Mouse (Mus musculus): ENCODE results near the gene Mapkapk2. TPM values are rescaled to one million over a fixed set of nuclear protein-coding genes. Genes with fewer than 3 reads are reported as not detected.
"Not testable (repeated sequence)": the region's sequence is repeated elsewhere in the genome, so short reads cannot be mapped to it uniquely, and the experiment has no call there.

The Mapkapk2 gene
- polyA plus RNA-seq (2015; fragmentation: Nextera tagmentation; extraction: Ambion mirVana): 57.5 and 69.4 TPM in 2 replicates

DNA sequence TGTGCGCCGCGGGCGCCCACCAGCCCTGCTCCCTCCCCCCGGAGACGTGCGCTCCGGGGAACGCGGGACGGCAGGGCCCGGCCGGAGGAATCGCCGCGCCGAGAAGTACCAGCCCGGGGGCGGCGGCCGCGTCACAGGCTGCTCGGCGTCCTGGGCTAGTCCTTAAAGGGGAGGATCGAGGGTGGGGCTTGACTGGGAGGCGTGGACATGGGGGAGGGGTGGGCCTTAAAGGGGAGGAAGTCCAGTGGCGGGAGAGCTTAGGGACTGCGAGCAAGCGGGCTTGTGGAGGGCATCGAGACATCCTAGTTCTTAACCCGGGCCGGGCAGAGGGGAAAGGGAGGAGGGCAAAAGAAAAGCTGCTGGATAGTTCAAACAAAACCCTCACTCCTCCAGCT lies at the start of gene Mapkapk2:
Gene Mapkapk2 (minus strand): TSS at position 127 of the 395 bp plus-strand sequence.
- Histone ChIP-seq H3K36me3 (no peaks in the 10 kb centered on the region), H3K4me2 (peak within 1 kb of the TSS; percentile 63), H3K27me3 (no peaks in the 10 kb centered on the region), H3K27ac (peak within 1 kb of the TSS; percentile 96), H3K4me1 (replicated peaks) (peaks cover 37% of the 10 kb centered on the region), H3K9ac (peak within 1 kb of the TSS; percentile 95), H3K9me3 (replicated peaks) (no peaks in the 10 kb centered on the region), H3K4me3 (peak within 1 kb of the TSS; percentile 95)
- WGBS: under 1% methylated on average over 32 of the region's 32 CpGs
- peak; percentile 92 for ATAC-seq (replicated peaks; ENCODE audit: insufficient number of reproducible peaks, insufficient read depth, low FRiP score, low read depth)

DNA sequence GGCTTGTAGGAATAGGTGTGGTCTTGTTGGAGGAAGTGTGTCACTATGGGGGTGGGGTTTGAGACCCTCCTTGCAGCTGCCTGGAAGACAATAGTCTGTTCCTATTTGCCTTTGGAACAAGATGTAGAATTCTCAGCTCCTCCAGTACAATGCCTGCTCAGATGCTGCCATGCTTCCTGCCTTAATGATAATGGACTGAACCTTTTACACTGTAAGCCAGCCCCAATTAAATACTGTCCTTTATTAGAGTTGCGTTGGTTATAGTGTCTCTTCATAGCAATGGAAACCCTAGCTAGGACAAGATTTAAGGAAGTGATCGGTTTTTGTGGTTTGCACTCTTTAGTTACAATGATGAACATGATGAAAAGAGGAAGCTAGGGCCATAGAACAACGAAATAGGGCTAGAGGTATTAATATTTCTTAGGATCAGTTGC lies 48.6 kb upstream of the Mapkapk2 start:
- Histone ChIP-seq H3K4me3 (no peak overlapping the region), H3K27ac (no peak overlapping the region)
- 76% methylated on average over 3 of the region's 3 CpGs for WGBS

DNA sequence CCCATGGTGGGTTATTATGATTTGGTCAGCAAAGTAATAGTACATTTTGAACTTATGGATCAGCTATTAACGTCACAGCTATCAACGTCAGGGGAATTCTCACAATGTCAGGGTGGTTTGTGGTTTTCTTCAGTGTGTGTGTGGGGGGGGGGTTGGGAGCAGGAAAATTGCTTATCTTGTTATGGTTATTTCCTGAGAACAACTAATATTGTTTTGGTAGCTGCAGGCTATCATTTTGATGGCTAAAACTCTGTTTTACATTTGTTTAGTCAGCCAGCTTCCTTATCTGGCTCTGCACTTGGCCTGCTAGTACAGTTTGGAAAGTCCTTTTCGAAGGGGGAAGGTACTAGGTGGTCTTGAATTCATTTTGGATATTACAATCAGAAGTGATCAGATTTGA lies 47.6 kb upstream of the Mapkapk2 start:
- H3K4me1 ChIP-seq (replicated peaks); H3K4me2 ChIP-seq; H3K4me3 ChIP-seq; H3K27ac ChIP-seq; H3K9ac ChIP-seq; H3K9me3 ChIP-seq (replicated peaks); H3K36me3 ChIP-seq; ATAC-seq (replicated peaks; ENCODE audit: insufficient number of reproducible peaks, insufficient read depth, low FRiP score, low read depth); H3K27me3 ChIP-seq: not testable (repeated sequence)
- WGBS: 75% methylated on average over 3 of the region's 3 CpGs

More for the DNA sequence above, 48.6 kb upstream of the Mapkapk2 start:
- no peaks in the 10 kb centered on the region for H3K9me3 ChIP-seq (replicated peaks)
- no peaks in the 10 kb centered on the region for H3K27me3 ChIP-seq
- no peaks in the 10 kb centered on the region for H3K4me1 ChIP-seq (replicated peaks)
- ATAC-seq (replicated peaks; ENCODE audit: insufficient number of reproducible peaks, insufficient read depth, low FRiP score, low read depth): no peak
- H3K4me2 ChIP-seq: no peak overlapping the region
- no peak overlapping the region for H3K9ac ChIP-seq
- no peaks in the 10 kb centered on the region for H3K36me3 ChIP-seq

DNA sequence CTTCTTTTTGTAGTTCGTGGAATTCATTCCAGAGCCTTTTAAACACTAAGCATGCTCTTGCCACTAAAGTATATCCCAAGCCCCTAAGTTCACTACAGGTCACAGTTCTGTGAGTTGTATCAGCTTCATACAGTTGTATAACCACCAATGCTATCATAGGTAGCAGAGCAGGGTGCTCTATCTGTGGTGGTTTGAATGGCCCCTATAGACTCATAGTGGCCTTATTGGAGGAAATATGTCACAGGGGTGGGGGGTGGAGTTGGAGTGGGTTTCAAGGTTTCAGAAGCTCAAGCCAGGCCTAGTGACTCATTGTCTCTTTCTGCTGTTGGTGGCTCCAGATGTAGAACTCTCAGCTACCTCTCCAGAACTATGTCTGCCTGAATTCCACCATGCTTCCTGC lies 44.8 kb upstream of the Mapkapk2 start:
- Histone ChIP-seq H3K27me3 (no peaks in the 10 kb centered on the region), H3K4me2 (no peak overlapping the region), H3K4me3 (no peak overlapping the region), H3K4me1 (replicated peaks) (peaks cover 2% of the 10 kb centered on the region; the same call in 1 of the 2 replicates), H3K9ac (no peak overlapping the region), H3K36me3 (no peaks in the 10 kb centered on the region), H3K9me3 (replicated peaks) (no peaks in the 10 kb centered on the region), H3K27ac (no peak overlapping the region)
- WGBS: 60% methylated on average over 1 of the region's 1 CpGs
- ATAC-seq (replicated peaks; ENCODE audit: insufficient number of reproducible peaks, insufficient read depth, low FRiP score, low read depth): no peak

DNA sequence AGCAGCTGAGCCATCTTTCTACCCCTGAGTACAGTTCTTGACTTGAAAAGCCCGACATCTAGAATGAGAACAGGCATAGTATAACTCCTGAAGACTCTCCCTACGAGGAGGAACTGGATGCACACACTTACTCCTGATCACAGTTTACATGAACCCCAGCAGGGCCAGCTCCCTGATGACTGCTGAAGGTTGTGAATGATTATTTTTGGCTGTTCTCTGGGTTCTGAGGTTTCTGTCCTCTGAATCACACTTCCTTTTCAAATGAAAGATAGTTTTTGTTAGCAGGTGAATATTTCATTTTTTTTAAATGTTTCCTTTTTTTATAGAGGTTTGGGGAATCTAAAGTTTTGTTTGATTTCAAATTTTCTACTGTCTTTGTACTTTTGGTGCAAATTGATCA lies 43.8 kb upstream of the Mapkapk2 start:
- no peaks in the 10 kb centered on the region for H3K36me3 ChIP-seq
- ATAC-seq (replicated peaks; ENCODE audit: insufficient number of reproducible peaks, insufficient read depth, low FRiP score, low read depth): no peak
- H3K9ac ChIP-seq: no peak overlapping the region
- 61% methylated on average over 2 of the region's 2 CpGs for WGBS
- H3K4me2 ChIP-seq: no peak overlapping the region
- H3K4me3 ChIP-seq: no peak overlapping the region
- H3K27me3 ChIP-seq: no peaks in the 10 kb centered on the region
- no peaks in the 10 kb centered on the region for H3K9me3 ChIP-seq (replicated peaks)
- peaks cover 2% of the 10 kb centered on the region; the same call in 1 of the 2 replicates for H3K4me1 ChIP-seq (replicated peaks)
- no peak overlapping the region for H3K27ac ChIP-seq

DNA sequence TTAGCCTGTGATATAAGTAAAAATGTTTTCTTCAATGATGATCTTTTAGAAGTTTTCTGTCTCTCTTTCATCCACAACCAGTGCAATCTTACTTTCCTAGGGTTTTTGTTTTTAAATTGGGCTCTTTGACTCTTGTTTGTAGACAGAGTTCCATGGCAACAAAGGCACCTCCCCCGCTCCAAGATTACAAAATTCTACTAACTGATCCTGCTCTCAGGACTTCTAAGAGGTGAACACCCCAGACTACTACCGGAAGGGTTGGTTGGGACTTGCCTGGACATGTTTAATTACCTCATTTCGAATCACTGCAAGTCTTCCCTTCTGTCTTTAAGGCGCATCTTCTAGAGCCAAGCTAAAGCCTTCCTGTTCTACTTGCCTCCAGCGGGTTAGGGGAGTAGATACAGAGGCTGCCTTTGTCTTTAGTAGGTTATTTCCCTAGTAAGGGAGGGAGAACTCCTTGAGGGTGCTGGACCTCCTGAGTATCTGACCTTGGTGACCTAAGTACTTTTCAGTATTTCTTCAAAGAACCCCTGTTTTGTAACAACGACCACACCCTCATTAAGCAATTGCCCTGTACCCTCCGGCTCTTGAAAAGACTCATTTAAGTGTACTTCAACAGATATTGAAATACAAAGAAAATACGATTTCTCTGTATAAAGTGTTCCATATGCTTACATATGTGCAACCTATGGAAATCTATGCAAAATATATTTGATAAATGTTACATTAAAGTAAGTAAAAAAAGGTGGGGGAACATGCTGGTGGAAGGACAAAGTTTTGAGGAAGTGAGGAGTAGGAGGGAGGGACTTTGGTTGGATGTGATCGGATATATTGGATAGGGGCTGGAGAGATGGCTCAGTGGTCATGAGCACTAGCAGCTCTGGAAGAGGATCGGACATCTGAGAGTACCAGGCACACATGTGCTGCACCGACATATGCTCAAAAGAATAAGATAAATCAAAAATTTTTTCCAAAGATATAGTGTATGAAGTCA lies 41.8 kb upstream of the Mapkapk2 start:
- H3K27me3 ChIP-seq: no peaks in the 10 kb centered on the region
- H3K4me1 ChIP-seq (replicated peaks): peaks cover 9% of the 10 kb centered on the region; the same call in 1 of the 2 replicates
- H3K9ac ChIP-seq: 0 out of 2 replicates have a peak overlapping the region, but pooled peaks have one; percentile 58
- peak overlapping the region; percentile 86; the same call in 1 of the 2 replicates for H3K27ac ChIP-seq
- H3K4me3 ChIP-seq: peak overlapping the region; percentile 95; the same call in 1 of the 2 replicates
- H3K4me2 ChIP-seq: peak overlapping the region; percentile 95
- no peaks in the 10 kb centered on the region for H3K9me3 ChIP-seq (replicated peaks)
- 71% methylated on average over 11 of the region's 11 CpGs for WGBS
- ATAC-seq (replicated peaks; ENCODE audit: insufficient number of reproducible peaks, insufficient read depth, low FRiP score, low read depth): no peak
- H3K36me3 ChIP-seq: no peaks in the 10 kb centered on the region

DNA sequence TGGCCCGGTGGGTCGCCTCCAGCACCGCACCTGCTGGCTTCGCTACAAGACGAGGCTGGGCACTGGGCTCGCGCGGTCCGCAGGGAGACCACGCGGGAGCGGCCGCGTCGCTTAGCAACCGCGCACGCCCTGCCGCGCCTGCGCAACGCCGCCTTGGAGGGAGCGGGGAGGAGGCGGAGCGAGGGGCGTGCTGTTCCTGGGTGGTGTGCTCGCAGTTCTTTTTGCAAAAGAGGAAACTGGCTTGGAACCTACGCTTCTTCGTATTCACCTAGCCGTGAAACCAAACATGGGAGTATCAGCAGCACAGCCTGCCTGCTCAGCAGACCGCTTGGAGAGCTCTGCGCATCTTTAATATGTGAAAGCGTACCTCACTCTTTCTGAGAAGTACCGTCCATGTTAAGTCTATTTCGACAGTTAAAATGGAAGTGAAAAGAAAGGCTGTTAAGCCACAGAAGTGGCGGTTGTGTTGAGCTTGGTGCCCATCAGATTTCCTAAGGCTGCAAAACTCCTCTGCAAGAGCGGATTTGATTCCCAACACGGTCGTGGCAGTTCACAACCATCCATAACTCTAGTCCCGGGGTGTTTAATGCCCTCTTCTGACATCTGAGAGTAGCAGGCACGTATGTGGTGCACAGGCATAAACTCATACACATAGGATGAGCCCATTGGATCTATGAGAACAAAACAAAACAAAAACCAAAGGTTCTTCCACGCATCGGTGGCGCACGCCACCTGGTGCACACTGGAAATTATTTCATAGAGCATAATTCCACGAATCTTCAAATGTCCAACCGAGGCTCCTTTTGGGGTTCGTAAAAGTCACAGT lies 40.8 kb upstream of the Mapkapk2 start, which contains the start of gene Dyrk3:
Gene Dyrk3 (minus strand): TSS at position 150 of the 826 bp plus-strand sequence.
- Histone ChIP-seq H3K27ac (peak within 1 kb of the TSS; percentile 86), H3K27me3 (no peaks in the 10 kb centered on the region), H3K36me3 (no peaks in the 10 kb centered on the region), H3K9me3 (replicated peaks) (no peaks in the 10 kb centered on the region), H3K4me1 (replicated peaks) (peaks cover 12% of the 10 kb centered on the region; the same call in 1 of the 2 replicates), H3K4me3 (peak within 1 kb of the TSS; percentile 95), H3K4me2 (peak within 1 kb of the TSS; percentile 95), H3K9ac (peak within 1 kb of the TSS; percentile 80)
- peak; percentile 93 for ATAC-seq (replicated peaks; ENCODE audit: insufficient number of reproducible peaks, insufficient read depth, low FRiP score, low read depth)
- WGBS: 4% methylated on average over 49 of the region's 49 CpGs

DNA sequence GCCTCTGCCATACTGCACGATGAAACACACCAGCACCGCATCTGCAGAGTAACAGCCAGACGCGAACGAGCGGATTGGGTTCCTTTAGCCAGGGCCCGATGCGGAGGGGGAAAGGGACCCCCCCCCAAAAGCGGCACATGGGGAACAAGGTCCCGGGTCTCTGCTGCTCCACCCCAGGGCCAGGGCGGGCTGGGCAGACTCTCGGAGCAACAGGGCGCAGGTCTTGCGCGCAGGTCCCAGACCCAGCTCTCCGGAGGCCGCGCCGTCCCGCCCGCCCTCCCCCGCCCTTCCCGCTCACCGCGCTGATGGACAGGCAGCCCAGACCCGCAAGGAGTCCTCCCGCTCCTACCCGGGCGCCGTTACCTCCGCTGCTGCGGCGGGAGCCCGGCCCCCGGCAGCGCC lies 40.1 kb upstream of the Mapkapk2 start:
- Histone ChIP-seq H3K36me3 (no peaks in the 10 kb centered on the region), H3K4me1 (replicated peaks) (peaks cover 12% of the 10 kb centered on the region; the same call in 1 of the 2 replicates), H3K4me2 (peak overlapping the region; percentile 95), H3K4me3 (peak overlapping the region; percentile 95), H3K27ac (peak overlapping the region; percentile 86; the same call in 1 of the 2 replicates), H3K9ac (peak overlapping the region; percentile 80), H3K27me3 (no peaks in the 10 kb centered on the region), H3K9me3 (replicated peaks) (no peaks in the 10 kb centered on the region)
- 2% methylated on average over 35 of the region's 36 CpGs for WGBS
- peak; percentile 59 for ATAC-seq (replicated peaks; ENCODE audit: insufficient number of reproducible peaks, insufficient read depth, low FRiP score, low read depth)

DNA sequence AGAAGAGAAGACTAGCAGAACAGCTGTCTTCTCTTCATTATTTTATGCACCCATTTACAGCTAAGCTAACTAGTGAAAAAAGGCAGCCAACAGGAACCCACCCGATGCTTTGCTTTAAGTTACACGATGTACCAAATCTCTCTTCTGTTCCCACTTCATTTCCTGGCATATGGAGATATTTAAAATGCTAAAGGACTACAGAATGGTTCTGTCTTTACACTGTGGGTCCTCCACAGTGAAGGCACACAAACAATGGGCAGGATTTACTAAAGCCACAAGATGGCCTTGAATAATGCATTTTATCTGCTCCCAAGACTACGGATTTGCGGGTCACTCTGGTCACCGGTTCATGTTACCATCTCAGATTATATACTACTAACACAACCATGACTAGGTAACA lies 39.5 kb upstream of the Mapkapk2 start:
- no peaks in the 10 kb centered on the region for H3K27me3 ChIP-seq
- peak overlapping the region; percentile 16; the same call in 1 of the 2 replicates for H3K4me3 ChIP-seq
- no peak for ATAC-seq (replicated peaks; ENCODE audit: insufficient number of reproducible peaks, insufficient read depth, low FRiP score, low read depth)
- no peak overlapping the region for H3K27ac ChIP-seq
- H3K4me1 ChIP-seq (replicated peaks): peaks cover 12% of the 10 kb centered on the region; the same call in 1 of the 2 replicates
- no peak overlapping the region for H3K9ac ChIP-seq
- peak overlapping the region; percentile 95; the same call in 1 of the 2 replicates for H3K4me2 ChIP-seq
- no peaks in the 10 kb centered on the region for H3K36me3 ChIP-seq
- no peaks in the 10 kb centered on the region for H3K9me3 ChIP-seq (replicated peaks)
- 38% methylated on average over 5 of the region's 5 CpGs for WGBS

DNA sequence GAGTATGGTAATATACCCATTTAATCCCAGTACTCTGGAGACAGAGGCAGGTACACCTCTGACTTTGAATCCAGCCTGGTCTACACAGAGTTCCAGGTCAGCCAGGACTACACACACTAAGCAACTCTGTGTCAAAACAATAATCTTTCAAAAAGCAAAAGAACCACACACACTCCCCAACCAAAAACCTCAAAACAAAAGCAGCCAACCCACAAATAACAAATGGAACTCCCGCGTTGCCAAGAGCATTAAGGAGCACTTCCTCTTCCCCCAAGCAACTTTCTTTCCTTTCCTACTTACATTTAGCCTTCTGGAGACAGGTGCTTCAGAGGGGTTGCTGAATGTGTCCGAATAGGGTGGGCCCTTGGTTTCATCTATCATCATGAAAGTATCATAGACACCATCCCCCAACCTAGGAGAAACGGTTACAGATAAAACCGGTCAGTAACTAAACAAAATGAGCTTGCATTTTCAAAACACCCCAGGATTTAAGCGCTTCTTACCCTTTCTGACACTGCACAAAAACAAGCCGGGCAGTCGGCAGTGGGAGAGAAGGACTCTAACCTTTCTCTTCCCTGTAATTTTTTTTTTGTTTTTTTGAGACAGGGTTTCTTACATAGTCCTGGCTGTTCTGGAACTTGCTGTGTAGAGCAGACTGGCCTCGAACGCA lies 38.5 kb upstream of the Mapkapk2 start:
- Histone ChIP-seq H3K9ac (no peak overlapping the region), H3K9me3 (replicated peaks) (no peaks in the 10 kb centered on the region), H3K4me3 (no peak overlapping the region), H3K36me3 (no peaks in the 10 kb centered on the region), H3K27me3 (no peaks in the 10 kb centered on the region), H3K27ac (no peak overlapping the region), H3K4me2 (0 out of 2 replicates have a peak overlapping the region, but pooled peaks have one; percentile 26), H3K4me1 (replicated peaks) (peaks cover 12% of the 10 kb centered on the region; the same call in 1 of the 2 replicates)
- 79% methylated on average over 10 of the region's 10 CpGs for WGBS
- no peak for ATAC-seq (replicated peaks; ENCODE audit: insufficient number of reproducible peaks, insufficient read depth, low FRiP score, low read depth)

All from heart, embryonic 15.5 days (tissue).